Mouse (Mus musculus): ENCODE data around the gene Gm20388. TPM values are rescaled to one million over a fixed set of nuclear protein-coding genes. Genes with fewer than 3 reads are reported as not detected.
A peak's percentile ranks its signal among the peaks of the same experiment; 100 is the strongest.

Gene Gm20388
- polyA plus RNA-seq, 1 experiment from 2014 or later = not detected

GRCm38 (mm10) chr8:122938170-122938569 is 3027.5 kb downstream of the Gm20388 start:
- H3K27ac ChIP-seq (replicated peaks) = peak overlapping the region; percentile 71
- H3K36me3 ChIP-seq = no peaks in the 10 kb centered on the region
- ATAC-seq (replicated peaks) = 0 out of 2 replicates have a peak, but pooled peaks have one; percentile 29
- H3K4me3 ChIP-seq = no peak overlapping the region
- WGBS = 46% methylated on average over 3 of the region's 3 CpGs
- H3K4me1 ChIP-seq = peaks cover 54% of the 10 kb centered on the region
- no peak overlapping the region for H3K4me2 ChIP-seq (replicated peaks)
- H3K27me3 ChIP-seq = no peaks in the 10 kb centered on the region
- no peak overlapping the region for H3K9ac ChIP-seq (replicated peaks)
- H3K9me3 ChIP-seq = no peaks in the 10 kb centered on the region

GRCm38 (mm10) chr8:122938591-122938990 is 3027.9 kb downstream of the Gm20388 start:
- Histone ChIP-seq H3K9ac (replicated peaks) (no peak overlapping the region), H3K4me2 (replicated peaks) (no peak overlapping the region), H3K4me1 (peaks cover 54% of the 10 kb centered on the region), H3K27ac (replicated peaks) (peak overlapping the region; percentile 71; the same call in 1 of the 2 replicates), H3K27me3 (no peaks in the 10 kb centered on the region), H3K4me3 (no peak overlapping the region), H3K36me3 (no peaks in the 10 kb centered on the region), H3K9me3 (no peaks in the 10 kb centered on the region)
- 50% methylated on average over 4 of the region's 4 CpGs for WGBS
- no peak for ATAC-seq (replicated peaks)

GRCm38 (mm10) chr8:122942803-122943713 is 3032.4 kb downstream of the Gm20388 start:
- Histone ChIP-seq H3K4me1 (peaks cover 28% of the 10 kb centered on the region), H3K36me3 (no peaks in the 10 kb centered on the region), H3K4me3 (no peak overlapping the region), H3K27ac (replicated peaks) (peak overlapping the region; percentile 74), H3K27me3 (no peaks in the 10 kb centered on the region), H3K4me2 (replicated peaks) (no peak overlapping the region), H3K9me3 (no peaks in the 10 kb centered on the region), H3K9ac (replicated peaks) (no peak overlapping the region)
- peak; percentile 64; the same call in 1 of the 2 replicates for ATAC-seq (replicated peaks)
- WGBS = 60% methylated on average over 9 of the region's 9 CpGs

GRCm38 (mm10) chr8:122945775-122946174 is 3035.1 kb downstream of the Gm20388 start:
- Histone ChIP-seq H3K27me3 (no peaks in the 10 kb centered on the region), H3K27ac (replicated peaks) (no peak overlapping the region), H3K9ac (replicated peaks) (no peak overlapping the region), H3K36me3 (no peaks in the 10 kb centered on the region), H3K4me1 (peaks cover 32% of the 10 kb centered on the region), H3K9me3 (no peaks in the 10 kb centered on the region), H3K4me2 (replicated peaks) (no peak overlapping the region), H3K4me3 (no peak overlapping the region)
- WGBS = 85% methylated on average over 2 of the region's 2 CpGs
- ATAC-seq (replicated peaks) = no peak

GRCm38 (mm10) chr8:122949701-122950100 is 3039.1 kb downstream of the Gm20388 start:
- H3K4me1 ChIP-seq = peaks cover 24% of the 10 kb centered on the region
- WGBS = 76% methylated on average over 5 of the region's 5 CpGs
- H3K27me3 ChIP-seq = no peaks in the 10 kb centered on the region
- no peak overlapping the region for H3K4me2 ChIP-seq (replicated peaks)
- no peak overlapping the region for H3K4me3 ChIP-seq
- ATAC-seq (replicated peaks) = no peak
- no peaks in the 10 kb centered on the region for H3K9me3 ChIP-seq
- H3K36me3 ChIP-seq = no peaks in the 10 kb centered on the region
- no peak overlapping the region for H3K27ac ChIP-seq (replicated peaks)
- no peak overlapping the region for H3K9ac ChIP-seq (replicated peaks)

- Histone ChIP-seq H3K27ac (replicated peaks) (no peak overlapping the region), H3K27me3 (no peaks in the 10 kb centered on the region), H3K4me3 (no peak overlapping the region), H3K4me1 (peaks cover 31% of the 10 kb centered on the region), H3K9me3 (no peaks in the 10 kb centered on the region), H3K36me3 (no peaks in the 10 kb centered on the region), H3K4me2 (replicated peaks) (no peak overlapping the region), H3K9ac (replicated peaks) (no peak overlapping the region)
- no peak for ATAC-seq (replicated peaks)
- WGBS = 92% methylated on average over 5 of the region's 5 CpGs
Measured at GRCm38 (mm10) chr8:122951456-122951855, 3040.8 kb downstream of the Gm20388 start.

GRCm38 (mm10) chr8:122953028-122953427 is 3042.4 kb downstream of the Gm20388 start:
- Histone ChIP-seq H3K9me3 (no peaks in the 10 kb centered on the region), H3K9ac (replicated peaks) (no peak overlapping the region), H3K27ac (replicated peaks) (no peak overlapping the region), H3K4me3 (no peak overlapping the region), H3K27me3 (no peaks in the 10 kb centered on the region), H3K4me1 (peaks cover 36% of the 10 kb centered on the region), H3K4me2 (replicated peaks) (no peak overlapping the region), H3K36me3 (no peaks in the 10 kb centered on the region)
- 89% methylated on average over 6 of the region's 6 CpGs for WGBS
- ATAC-seq (replicated peaks) = no peak

GRCm38 (mm10) chr8:122954090-122954799 is 3043.6 kb downstream of the Gm20388 start:
- no peak overlapping the region for H3K9ac ChIP-seq (replicated peaks)
- H3K4me1 ChIP-seq = peaks cover 32% of the 10 kb centered on the region
- no peaks in the 10 kb centered on the region for H3K9me3 ChIP-seq
- no peak overlapping the region for H3K4me2 ChIP-seq (replicated peaks)
- no peak overlapping the region for H3K4me3 ChIP-seq
- H3K27ac ChIP-seq (replicated peaks) = no peak overlapping the region
- WGBS = 81% methylated on average over 3 of the region's 3 CpGs
- H3K36me3 ChIP-seq = no peaks in the 10 kb centered on the region
- H3K27me3 ChIP-seq = no peaks in the 10 kb centered on the region
- no peak for ATAC-seq (replicated peaks)

- Histone ChIP-seq H3K4me3 (no peak overlapping the region), H3K4me2 (replicated peaks) (no peak overlapping the region), H3K27ac (replicated peaks) (no peak overlapping the region; the same call in 1 of the 2 replicates), H3K36me3 (no peaks in the 10 kb centered on the region), H3K27me3 (no peaks in the 10 kb centered on the region), H3K9me3 (no peaks in the 10 kb centered on the region), H3K9ac (replicated peaks) (no peak overlapping the region), H3K4me1 (peaks cover 22% of the 10 kb centered on the region)
- ATAC-seq (replicated peaks) = no peak
Measured at GRCm38 (mm10) chr8:122955195-122955594, 3044.6 kb downstream of the Gm20388 start.

GRCm38 (mm10) chr8:122955997-122956396 is 3045.4 kb downstream of the Gm20388 start:
- no peak overlapping the region for H3K27ac ChIP-seq (replicated peaks)
- no peaks in the 10 kb centered on the region for H3K9me3 ChIP-seq
- H3K4me3 ChIP-seq = no peak overlapping the region
- H3K27me3 ChIP-seq = no peaks in the 10 kb centered on the region
- no peak overlapping the region for H3K9ac ChIP-seq (replicated peaks)
- WGBS = 87% methylated on average over 3 of the region's 3 CpGs
- no peaks in the 10 kb centered on the region for H3K36me3 ChIP-seq
- no peak overlapping the region for H3K4me2 ChIP-seq (replicated peaks)
- ATAC-seq (replicated peaks) = no peak
- peaks cover 21% of the 10 kb centered on the region for H3K4me1 ChIP-seq

GRCm38 (mm10) chr8:122960323-122960722 is 3049.7 kb downstream of the Gm20388 start:
- peaks cover 17% of the 10 kb centered on the region for H3K4me1 ChIP-seq
- no peak overlapping the region for H3K4me3 ChIP-seq
- ATAC-seq (replicated peaks) = no peak
- H3K9ac ChIP-seq (replicated peaks) = no peak overlapping the region
- H3K36me3 ChIP-seq = no peaks in the 10 kb centered on the region
- H3K27me3 ChIP-seq = no peaks in the 10 kb centered on the region
- no peaks in the 10 kb centered on the region for H3K9me3 ChIP-seq
- no peak overlapping the region for H3K27ac ChIP-seq (replicated peaks)
- no peak overlapping the region for H3K4me2 ChIP-seq (replicated peaks)
- 83% methylated on average over 5 of the region's 5 CpGs for WGBS

- Histone ChIP-seq H3K27me3 (no peaks in the 10 kb centered on the region), H3K9ac (replicated peaks) (no peak overlapping the region)
- WGBS = 43% methylated on average over 1 of the region's 1 CpGs
Measured at GRCm38 (mm10) chr8:122960932-122961331, 3050.3 kb downstream of the Gm20388 start.

More at GRCm38 (mm10) chr8:122960932-122961331, 3050.3 kb downstream of the Gm20388 start:
- Histone ChIP-seq H3K4me2 (replicated peaks) (no peak overlapping the region), H3K36me3 (no peaks in the 10 kb centered on the region), H3K9me3 (no peaks in the 10 kb centered on the region), H3K4me3 (no peak overlapping the region), H3K27ac (replicated peaks) (no peak overlapping the region), H3K4me1 (peaks cover 12% of the 10 kb centered on the region)
- no peak for ATAC-seq (replicated peaks)

All from forebrain, embryonic 15.5 days (tissue).